Mouse (Mus musculus) c-Kit-positive CD71-positive TER-119-positive erythroid progenitor cells, embryonic 14.5 days (primary cell): ENCODE measurements around the gene Unk.

ENCODE experiments used
- DNase-seq: peaks from one replicate; pipeline ENCODE4 v3.0.0-alpha.2; 2013; ENCODE audit warnings: low spot score

Gene Unk

DNA sequence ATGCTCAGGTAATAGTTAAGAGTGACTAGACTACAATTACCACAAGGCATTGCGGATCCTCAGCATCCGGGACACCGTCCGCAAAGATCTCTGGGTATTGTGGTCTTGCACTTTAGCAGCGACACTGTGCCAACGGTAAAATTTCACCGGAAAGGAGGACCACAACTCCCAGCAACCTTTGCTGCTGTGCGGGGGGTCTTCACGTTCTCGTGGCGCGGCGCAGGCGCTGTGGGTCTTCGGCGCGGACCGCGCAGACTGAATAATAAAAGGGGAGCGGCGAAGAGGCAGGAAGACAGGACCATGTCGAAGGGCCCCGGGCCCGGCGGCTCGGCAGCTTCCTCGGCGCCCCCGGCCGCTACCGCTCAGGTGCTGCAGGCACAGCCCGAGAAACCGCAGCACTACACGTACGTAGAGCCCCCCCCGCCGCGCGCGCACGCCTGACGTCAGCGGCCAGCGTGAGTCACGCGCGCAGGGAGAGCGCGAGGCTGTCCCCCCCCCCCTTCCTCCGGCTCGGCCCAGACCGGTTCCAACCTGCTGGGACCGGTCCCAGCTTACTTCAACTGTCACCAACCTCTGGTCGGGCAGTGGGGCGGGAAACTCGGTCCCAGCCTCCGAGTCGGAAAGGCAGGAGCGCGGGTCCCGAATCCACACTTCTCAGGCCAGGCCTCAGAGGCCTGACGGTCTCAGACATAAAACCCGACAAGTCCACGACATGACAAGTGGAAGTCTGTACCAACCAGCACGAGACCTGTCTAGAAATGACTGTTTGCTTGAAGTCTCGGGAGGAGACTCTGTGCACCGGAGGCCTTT, at the start of gene Unk:
TSS of gene Unk (plus strand) at position 235 of the 810 bp plus-strand sequence.
- DNase-seq, result peak; percentile 94

DNA sequence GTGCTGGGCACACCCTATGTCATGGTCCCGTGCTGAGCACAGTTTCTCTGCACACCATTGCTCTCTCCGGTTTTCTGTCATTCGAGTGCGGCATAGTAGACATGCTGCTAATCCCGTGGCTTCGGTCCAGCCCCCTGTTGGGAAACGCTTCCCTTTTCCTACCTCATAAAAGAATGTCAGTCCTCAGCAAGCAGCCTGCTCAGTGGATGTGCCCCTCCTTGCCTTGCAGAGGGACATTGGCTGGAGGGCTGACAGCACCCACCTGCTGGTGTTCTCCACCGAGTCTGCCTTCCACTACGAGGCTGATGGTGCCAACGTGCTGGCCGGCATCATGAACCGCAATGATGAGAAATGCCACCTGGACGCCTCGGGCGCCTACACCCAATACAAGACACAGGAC, 47.6 kb upstream of the Unk start:
- no peak for DNase-seq

DNA sequence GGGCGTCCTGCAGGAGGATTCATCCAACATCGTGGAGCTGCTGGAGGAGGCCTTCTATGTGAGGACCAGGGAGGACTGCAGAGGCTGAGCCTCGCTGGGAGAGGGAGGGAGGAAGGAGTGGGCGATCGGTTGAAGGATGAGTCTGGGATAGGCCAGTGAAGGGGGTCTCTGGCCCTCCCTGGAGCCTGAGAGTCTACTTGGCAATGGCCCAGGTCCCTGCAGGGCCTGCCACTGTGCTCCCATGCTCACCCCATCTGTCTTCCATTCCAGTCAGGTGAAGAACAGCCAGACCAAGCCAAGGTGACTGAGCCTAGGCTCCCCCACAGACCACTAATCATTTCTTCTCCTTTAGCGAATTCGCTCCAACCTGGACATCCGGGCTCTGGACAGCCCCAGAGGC, 46.8 kb upstream of the Unk start:
- DNase-seq, result no peak

DNA sequence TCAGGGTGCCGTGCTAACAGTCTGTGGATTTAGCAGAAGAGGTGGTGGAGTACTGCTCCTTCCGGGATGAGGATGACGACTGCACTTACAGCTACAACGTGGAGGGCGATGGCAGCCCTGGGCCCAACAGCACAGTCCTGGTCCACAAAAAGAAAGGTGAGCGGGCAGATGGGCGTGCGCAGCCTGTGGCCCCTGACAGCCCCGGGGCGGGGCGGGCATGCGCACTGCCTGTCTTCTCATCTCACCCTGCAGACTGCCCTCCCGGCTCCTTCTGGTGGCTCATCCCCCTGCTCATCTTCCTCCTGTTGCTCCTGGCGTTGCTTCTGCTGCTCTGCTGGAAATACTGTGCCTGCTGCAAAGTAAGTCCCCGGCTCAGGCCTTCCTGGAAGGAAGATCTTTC, 40.4 kb upstream of the Unk start:
- no peak for DNase-seq

DNA sequence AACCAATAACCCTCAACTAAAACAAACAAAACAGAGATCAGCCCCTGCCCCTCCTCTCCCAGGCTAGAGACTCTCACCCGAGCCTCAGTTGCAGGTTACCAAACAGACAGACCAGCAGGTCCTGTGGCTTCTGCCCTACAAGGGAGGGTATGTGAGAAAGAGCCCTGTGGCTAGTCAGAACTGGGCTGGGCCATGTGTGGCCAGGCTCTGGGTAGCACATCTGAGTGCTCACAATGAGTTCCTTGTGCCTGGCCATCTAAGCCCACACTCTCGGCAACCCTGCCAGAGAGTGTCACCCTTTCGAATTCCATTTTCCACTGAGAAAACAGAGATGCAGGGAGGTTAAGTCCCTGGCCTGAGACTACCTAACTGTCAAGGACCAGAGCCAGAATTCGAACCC, 38.0 kb upstream of the Unk start:
- no peak for DNase-seq

DNA sequence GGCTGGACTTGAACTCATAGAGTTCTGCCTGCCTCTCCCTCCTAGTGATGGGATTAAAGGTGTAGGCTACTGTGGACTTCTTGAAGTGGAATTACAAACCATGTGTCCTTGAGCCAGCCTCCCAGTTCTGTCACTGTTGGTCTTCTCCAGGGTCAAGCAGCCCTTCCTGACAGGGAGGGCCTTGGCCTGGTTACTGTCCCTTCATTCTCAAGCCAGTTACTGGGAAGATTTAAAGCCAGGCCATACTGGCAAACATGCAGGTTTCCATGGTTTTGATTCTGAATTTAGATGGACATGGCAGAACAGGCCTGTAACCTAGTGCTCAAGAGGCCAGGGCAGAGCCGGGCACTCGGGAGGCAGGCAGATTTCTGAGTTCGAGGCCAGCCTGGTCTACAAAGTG, 34.9 kb upstream of the Unk start:
- no peak for DNase-seq

DNA sequence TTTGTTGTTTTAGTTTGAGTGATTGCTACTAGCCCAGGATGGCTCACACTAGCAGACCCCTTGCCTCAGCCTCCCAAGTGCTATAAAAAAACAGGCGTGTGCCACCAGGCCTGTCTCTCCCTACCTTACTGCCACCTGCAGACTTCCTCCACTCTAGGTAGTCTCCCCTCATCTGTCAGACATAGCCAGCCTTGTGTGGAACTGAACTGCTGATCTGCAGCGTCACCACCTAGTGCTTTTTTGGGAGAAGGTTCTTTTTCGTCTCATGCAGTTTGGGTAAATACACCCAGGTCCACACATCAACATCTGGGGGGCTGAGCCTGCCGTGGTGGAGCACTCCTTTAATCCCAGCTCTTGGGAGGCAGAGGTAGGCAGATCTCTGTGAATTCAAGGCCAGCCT, 33.1 kb upstream of the Unk start:
- DNase-seq, result no peak

DNA sequence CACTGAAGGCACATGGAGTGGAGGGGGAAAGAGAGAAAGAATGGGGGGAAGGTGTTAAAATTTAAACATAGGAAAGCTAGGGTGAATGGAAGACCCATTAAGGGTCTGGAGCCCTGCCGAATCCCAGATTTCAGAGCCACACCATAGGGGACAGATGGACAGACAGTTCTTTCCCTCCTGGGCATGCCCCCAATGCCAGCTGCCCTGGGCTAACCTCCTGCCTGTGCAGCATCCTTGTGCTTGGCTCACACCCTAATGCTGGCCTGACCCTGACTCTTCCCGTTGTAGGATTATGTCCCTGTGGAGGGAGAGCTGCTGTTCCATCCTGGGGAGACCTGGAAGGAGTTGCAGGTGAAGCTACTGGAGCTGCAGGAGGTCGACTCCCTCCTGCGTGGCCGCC, 32.5 kb upstream of the Unk start:
- no peak for DNase-seq

DNA sequence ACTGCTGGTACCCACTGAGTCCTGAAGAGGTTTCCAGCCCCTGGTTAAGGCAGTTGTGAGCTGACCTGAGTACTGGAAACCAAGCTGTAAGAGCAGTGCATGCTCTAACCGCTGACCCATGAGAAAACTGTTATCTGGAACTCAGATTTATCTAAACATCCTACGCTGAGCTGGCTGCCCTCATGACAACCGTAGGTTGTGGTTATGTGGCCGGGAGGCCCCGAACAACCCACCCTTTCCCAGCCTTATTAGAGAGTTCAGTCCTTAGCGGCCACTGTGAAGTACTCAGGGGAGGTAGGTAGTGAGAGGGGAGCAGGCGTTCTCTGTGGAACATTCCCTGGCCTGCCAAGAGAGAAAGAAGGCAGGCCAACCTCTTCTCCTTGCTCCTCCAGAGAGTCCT, 31.1 kb upstream of the Unk start:
- DNase-seq, result no peak

DNA sequence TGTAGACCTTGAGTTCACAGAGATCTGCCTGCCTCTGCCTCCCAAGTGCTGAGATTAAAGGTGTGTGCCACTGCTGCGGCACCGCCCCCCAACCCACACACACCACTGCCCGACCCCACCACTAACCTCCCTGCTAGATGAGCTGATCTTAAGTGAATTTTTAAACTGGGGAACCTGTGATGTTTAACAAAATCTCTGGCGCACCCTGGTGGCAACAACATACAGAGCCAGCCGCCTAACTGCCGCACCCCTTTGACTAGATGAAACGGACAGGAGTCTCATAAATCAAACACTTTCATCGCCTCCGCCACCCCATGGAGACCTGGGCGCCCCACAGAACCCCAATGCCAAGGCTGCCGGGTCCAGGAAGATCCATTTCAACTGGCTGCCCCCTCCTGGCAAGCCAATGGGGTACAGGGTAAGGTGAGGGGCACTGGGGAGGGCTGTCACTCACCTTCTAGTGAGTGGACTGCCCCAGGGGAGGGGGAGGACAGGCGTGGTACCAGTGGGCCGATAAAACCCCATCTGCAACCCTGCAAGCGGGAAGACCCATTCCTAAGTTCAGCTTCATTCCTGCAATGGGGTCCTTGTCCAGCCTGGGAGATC, 30.5 kb upstream of the Unk start:
- peak; percentile 71 for DNase-seq

DNA sequence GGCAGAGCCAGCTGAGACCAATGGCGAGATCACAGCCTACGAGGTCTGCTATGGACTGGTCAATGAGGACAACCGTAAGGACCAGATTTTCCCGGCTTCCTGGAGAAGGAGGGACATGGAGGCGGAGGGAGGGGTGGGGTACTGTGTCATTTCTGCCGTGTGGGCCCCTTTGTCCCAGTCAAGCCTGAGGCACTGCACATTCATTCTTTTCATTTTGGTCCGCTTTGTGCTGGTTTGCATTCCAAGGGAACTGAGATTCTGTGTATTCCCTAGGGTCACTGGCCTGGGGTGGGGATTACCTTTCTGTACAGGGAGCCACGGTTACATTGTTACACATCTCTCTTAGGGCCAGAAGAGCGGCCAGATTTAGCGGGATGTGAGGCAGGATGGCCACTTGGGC, 29.5 kb upstream of the Unk start:
- no peak for DNase-seq

DNA sequence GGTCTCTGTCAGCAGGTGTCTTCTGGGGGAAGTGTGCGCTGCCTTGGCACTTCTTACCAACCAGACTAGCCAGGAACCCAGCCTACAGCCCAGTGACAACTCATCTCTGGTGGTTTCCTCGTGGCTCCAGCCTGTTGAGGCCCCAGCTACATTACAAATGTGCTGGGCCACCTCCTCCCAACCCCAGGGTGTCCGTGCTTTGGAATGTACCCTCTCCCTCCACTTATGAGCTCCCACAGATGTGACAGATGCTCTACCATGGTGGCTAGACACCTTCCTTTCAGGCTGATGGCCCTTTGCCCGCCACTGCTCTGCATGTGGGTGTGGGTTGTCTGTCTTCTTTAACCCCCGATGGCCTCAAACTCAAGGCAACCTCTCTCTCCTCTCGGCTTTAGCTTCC, 28.4 kb upstream of the Unk start:
- DNase-seq, result no peak

DNA sequence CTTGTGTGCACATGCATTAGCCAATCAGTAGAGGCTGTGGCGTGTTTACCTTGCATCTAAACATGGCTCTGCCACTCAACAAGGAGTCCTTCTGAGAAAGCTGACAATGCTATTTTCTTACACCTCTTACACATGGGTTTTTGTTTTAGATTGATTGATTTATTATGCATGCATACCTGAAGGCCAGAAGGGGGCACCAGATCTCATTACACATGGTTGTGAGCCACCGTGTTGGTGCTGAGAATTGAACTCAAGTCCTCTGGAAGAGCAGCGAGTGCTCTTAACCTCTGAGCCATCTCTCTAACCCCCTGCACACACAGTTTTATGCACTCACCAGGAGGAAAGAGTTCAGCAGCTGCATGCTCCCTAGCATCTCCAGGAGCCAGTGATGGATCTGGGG, 27.2 kb upstream of the Unk start:
- DNase-seq, result no peak

DNA sequence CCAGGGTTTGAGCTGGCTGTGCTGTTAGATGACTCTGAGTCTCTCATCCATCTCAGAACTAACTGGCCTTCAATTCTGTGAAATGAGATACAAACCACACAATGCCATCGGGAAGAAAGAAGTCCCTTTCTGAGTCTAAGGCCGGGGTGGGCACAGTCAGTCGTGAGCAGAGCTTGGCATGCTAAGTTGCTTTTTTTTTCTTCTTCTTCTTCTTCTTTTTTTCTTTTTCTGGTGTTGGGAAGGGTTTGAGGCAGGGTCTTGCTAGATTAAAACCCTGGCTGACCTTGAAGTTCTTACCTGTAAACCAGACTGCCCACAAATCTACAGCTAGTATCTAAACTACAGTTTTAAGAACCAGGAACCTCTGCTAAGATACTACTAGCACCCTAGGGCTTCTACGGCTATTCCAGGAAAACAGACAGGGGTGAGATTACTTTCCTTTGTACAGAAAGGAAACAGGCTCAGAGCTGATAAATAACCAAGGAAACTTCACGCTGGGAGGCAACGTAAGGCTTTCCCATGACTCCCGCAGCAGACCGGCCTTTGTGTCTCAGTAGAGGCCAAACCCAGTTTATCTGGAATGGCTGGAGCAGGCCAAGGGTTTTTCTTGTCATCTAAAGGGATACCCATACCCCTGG, 25.8 kb upstream of the Unk start:
- no peak for DNase-seq

DNA sequence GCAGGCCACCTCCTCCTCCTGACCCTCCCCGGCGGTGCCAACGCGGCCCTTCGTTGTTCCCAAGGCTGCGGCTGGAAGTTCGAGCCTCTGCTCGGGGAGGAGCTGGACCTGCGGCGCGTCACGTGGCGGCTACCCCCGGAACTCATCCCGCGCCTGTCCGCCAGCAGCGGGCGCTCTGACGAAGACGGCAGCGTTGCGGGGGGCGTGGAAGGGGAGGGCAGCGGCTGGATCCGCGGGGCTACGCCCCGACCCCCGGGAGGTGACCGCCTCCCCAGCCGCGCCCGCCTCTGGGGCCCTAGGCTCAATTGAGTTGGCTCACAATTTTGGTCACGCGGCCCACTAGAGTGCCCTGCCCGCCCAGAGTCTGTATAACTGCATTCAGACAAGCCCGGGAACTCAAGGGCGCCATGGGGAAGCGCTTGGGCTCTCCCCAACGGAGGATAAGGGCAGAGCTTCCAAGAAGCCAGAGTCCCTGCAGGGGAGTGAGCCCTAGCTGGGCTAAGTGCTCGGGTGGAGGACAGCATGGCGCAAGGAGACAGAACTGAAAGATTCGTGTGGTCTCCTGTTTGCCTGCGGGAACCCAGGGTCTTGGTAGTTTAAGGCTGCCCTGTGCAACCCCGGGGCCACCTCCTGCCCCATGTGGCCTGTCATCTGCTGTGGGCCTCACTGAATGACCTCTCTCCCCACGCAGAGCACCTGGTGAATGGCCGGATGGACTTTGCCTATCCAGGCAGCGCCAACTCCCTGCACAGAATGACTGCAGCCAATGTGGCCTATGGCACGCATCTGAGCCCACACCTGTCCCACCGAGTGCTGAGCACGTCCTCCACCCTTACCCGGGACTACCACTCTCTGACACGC, 25.1 kb upstream of the Unk start:
- no peak for DNase-seq

DNA sequence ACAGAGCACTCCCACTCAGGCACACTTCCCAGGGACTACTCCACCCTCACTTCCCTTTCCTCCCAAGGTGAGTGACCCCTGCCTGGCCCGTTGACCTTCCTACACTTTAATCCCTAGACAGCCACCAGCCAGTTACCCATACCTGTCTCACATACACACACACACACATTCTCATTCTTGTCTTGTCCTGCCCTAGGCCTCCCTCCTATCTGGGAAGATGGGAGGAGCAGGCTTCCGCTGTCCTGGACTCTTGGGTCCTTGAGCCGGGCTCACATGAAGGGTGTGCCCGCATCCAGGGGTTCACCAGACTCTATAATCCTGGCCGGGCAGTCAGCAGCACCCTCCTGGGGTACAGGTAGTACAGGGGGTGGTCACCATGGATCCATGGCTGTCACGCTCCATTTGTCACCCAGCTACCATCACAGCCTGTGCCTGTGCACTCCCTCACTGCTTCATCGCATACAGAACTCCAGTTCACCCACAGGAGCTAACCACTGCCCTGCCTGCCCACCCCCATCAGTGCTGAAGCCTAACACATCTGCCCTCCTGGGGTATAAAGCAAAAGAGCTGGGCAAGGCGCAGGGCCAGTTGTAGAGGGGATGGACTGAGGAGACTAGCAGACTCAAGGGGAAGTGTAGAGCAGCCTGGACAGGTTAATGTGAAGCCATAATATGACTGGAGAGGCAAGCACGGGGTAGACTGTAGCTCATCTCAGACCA, 24.3 kb upstream of the Unk start:
- no peak for DNase-seq

DNA sequence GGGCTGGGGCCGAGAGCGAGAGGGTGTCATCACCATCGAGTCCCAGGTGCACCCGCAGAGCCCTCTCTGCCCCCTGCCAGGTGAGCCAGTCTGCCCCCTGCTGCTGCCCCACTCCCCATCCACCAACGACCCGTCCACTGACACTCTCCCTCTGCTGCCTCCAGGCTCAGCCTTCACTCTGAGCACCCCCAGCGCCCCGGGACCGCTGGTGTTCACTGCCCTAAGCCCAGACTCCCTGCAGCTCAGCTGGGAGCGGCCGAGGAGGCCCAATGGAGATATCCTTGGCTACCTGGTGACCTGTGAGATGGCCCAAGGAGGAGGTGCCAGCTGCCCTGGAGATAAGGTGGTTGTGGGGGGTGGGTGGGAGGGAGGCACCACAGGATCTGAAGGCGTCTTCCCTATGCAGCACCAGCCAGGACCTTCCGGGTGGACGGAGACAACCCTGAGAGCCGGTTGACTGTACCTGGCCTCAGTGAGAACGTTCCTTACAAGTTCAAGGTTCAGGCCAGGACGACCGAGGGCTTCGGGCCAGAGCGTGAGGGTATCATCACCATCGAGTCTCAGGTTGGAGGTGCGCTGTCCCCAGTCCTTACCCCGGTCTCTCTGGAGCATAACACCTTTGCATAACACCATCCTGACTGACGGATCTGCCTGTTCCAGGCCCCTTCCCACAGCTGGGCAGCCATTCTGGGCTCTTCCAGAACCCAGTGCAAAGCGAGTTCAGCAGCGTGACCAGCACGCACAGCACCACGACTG, 22.8 kb upstream of the Unk start:
- no peak for DNase-seq

DNA sequence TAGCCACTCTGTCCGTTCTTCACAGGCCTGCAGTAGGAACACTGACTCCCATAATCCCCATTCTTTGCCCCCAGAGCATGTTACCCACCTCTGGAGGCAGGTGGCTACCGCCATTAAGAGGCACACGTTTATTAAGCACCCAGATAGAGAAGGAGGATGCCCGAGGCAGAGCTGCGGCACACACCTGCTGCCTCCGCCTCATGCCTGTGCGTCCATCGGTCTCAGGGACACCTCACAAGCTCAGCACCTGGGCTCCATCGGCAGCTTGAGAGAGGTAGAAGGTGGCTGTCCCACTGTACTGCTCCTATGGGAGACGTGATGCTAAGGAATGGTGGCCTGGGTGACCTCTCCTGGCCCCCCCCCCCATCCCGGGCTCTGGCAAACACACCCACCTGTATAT, 21.7 kb upstream of the Unk start:
- DNase-seq, result no peak

DNA sequence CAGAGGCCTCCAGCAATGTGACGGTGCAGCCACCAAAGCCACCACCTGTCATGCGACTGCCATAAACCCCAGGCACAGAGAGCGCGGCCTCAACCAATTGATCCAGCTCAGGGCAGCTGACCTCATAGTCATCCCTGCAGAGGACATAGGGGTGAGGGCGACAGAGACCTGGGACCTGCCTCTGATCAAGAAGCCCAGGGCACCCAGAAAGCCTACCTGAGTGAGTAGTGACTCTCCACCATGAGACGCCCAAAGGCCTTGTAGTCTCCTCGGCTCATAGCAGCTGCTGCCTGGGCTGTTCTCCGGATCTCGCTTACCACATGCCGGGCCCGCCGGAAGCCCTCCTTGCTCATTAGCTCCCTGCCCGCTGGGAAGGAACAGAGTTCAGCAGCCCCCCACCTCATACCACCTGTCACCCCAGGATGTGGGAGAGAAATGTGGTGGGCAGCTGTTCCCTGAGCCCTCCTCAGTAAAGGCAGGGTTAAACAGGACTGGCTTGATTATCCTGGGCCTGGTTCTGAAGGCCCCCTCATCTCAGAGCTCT, 21.2 kb upstream of the Unk start:
- no peak for DNase-seq

DNA sequence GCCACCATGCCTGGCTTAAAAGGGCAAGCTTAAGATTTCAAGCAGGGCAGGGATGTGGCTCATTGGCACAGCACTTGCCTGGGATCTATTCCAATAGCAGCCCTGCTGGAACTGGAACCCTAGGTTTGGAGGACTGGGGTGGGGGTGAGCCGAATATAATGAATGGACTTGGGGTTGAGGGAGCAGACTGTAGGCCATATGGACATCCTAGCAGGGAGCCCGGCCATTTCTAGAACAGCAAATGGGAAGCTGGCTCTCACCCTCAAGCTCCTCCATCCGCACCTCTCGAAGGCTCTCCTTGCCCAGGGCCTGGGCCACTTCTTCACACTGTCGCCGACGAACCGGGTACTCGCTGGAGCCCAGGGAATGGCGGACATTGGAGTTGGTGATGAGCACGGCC, 20.5 kb upstream of the Unk start:
- no peak for DNase-seq

DNA sequence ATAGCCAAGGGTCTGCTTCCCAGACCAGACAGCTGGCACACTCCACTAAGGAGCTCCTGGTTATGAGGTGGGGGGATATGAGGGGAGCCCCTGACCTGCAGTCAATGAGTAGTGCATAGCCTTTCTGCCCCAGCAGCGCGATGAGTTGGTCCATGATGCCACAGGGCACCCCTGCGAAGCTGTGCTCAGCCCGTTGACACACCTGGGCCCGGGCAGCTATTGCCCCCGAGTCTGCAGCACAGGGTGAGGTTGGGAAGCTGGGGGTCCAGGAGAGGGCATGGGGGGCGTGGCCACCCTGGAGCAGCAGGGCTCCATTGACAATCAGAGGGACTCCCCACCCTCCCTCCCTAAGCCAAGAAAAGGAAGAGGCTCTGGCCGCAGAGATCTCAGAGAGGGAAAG, 20.0 kb upstream of the Unk start:
- DNase-seq, result no peak
